Mouse (Mus musculus): ENCODE results near the gene Zcchc3.

DNA sequence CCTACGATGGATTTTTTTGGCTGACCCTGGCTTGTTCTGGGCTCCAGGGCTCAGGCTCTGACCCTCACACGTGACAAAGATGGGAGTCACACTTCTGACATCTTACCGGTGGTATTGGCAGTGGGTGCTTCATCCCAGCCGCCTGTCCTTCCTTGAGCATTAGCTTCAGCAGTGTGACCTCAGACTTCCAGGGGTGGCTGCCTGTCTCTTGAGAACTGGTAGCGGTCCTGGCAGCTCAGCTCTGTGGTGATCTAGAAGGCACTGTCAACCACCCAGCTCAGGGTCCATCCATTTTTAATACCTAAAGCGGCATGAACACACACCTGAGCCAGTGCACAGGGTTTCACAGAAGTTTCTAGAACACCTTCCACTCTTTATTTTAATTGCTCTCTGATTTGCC, 5.0 kb downstream of the Zcchc3 start:
- TF ChIP-seq CTCF (IDR thresholded peaks at IDR 0.05; ENCODE audit: low read depth, low read length) = no peak
- no peak for TF ChIP-seq TAL1 (conservative IDR thresholded peaks at IDR 0.05; ENCODE audit: low read depth, low read length)
- TF ChIP-seq GATA1 (IDR thresholded peaks at IDR 0.05; ENCODE audit: borderline replicate concordance, low read length) = no peak
- no peak for TF ChIP-seq GATA2 (IDR thresholded peaks at IDR 0.05; ENCODE audit: borderline replicate concordance, low read depth, low read length)

Measured in G1E (cell line).